Mouse (Mus musculus) ES-E14 (cell line): ENCODE data around the gene Acvr1b.

Experiments
- CHD2 ChIP-seq: IDR thresholded peaks from 2 replicates; pipeline ENCODE4 v1.6.1; 2014; ENCODE audit warnings: mild to moderate bottlenecking, low read depth, low read length, inconsistent platforms
- HCFC1 ChIP-seq: IDR thresholded peaks from 2 replicates; pipeline ENCODE4 v1.6.1; 2012; ENCODE audit warnings: low read length, inconsistent platforms, borderline replicate concordance; ENCODE audit not compliant: insufficient read depth
- MAFK ChIP-seq: IDR thresholded peaks from 2 replicates; pipeline ENCODE4 v1.6.1; 2014; ENCODE audit warnings: mild to moderate bottlenecking, low read depth, low read length, inconsistent platforms; ENCODE audit not compliant: insufficient read depth
- ZC3H11A ChIP-seq: IDR thresholded peaks from 2 replicates; pipeline ENCODE4 v1.6.1; 2012; ENCODE audit warnings: low read depth, mild to moderate bottlenecking, inconsistent platforms, low read length, borderline replicate concordance
- ZNF384 ChIP-seq: IDR thresholded peaks from 2 replicates; pipeline ENCODE4 v1.6.1; 2012; ENCODE audit warnings: low read depth, low read length, inconsistent platforms

- TF ChIP-seq CHD2: no peak
- TF ChIP-seq ZNF384: no peak
- no peak for TF ChIP-seq HCFC1
- TF ChIP-seq MAFK: no peak
- no peak for TF ChIP-seq ZC3H11A
Measured at GRCm38 (mm10) chr15:101147910-101148273, 26.0 kb upstream of the Acvr1b start.
